Mouse (Mus musculus) layer of hippocampus, adult 2 months (tissue): ENCODE measurements around the gene Psip1. TPM values are rescaled to one million over a fixed set of nuclear protein-coding genes. Genes with fewer than 3 reads are reported as not detected.
"Not testable (repeated sequence)": the region's sequence is repeated elsewhere in the genome, so short reads cannot be mapped to it uniquely, and the experiment has no call there.

Experiments used
- DNase-seq, 2 experiments: peaks; one replicate each; pipeline ENCODE4 v3.0.0; 2022; ENCODE audit warnings: low spot score in 2 of 2
- H3K27ac ChIP-seq: fragments of 200-600 bp; 2 replicates; pipeline ENCODE4 v1.8.1; 2022
- H3K4me3 ChIP-seq: fragments of 200-600 bp; 2 replicates; pipeline ENCODE4 v1.8.1; 2022; ENCODE audit warnings: mild to moderate bottlenecking
- CTCF ChIP-seq: fragments of 200-600 bp; conservative IDR thresholded peaks from 2 replicates; pipeline ENCODE4 v1.8.1; 2022; ENCODE audit warnings: antibody characterized with exemption, mild to moderate bottlenecking, moderate library complexity
- long read RNA-seq, 2 experiments: library from polyadenylated mRNA; stranded (forward); transcript quantifications; one replicate each; pipeline ENCODE4 v2.0.0; 2021; ENCODE audit warnings: borderline mapping rate in 2 of 2
- total RNA-seq, 2 experiments: library from RNA; stranded (reverse); gene quantifications; 2 replicates each; pipeline ENCODE4 v1.2.3; 2021

Gene Psip1
- total RNA-seq = 100 to 1,000 TPM; 215 to 218 TPM
- long read RNA-seq, experiment 1, transcript Psip1-202 (11 exons, 1,973 nt) = minor isoform, 36 of 193 reads
- long read RNA-seq, experiment 1, transcript Psip1-203 (11 exons, 1,898 nt) = minor isoform, 33 of 193 reads
- long read RNA-seq, experiment 1, transcript Psip1-201 (16 exons, 3,251 nt) = major isoform, 45 of 193 reads
- long read RNA-seq, experiment 1, partial matches to known transcripts = 61 of 193 reads
- long read RNA-seq, experiment 1, other reads (novel, unspliced or antisense) = 18 of 193 reads
- long read RNA-seq, experiment 2, transcript Psip1-203 (11 exons, 1,898 nt) = minor isoform, 51 of 294 reads
- long read RNA-seq, experiment 2, transcript Psip1-201 (16 exons, 3,251 nt) = major isoform, 84 of 294 reads
- long read RNA-seq, experiment 2, transcript Psip1-202 (11 exons, 1,973 nt) = minor isoform, 72 of 294 reads
- long read RNA-seq, experiment 2, partial matches to known transcripts = 70 of 294 reads
- long read RNA-seq, experiment 2, other reads (novel, unspliced or antisense) = 17 of 294 reads

DNA sequence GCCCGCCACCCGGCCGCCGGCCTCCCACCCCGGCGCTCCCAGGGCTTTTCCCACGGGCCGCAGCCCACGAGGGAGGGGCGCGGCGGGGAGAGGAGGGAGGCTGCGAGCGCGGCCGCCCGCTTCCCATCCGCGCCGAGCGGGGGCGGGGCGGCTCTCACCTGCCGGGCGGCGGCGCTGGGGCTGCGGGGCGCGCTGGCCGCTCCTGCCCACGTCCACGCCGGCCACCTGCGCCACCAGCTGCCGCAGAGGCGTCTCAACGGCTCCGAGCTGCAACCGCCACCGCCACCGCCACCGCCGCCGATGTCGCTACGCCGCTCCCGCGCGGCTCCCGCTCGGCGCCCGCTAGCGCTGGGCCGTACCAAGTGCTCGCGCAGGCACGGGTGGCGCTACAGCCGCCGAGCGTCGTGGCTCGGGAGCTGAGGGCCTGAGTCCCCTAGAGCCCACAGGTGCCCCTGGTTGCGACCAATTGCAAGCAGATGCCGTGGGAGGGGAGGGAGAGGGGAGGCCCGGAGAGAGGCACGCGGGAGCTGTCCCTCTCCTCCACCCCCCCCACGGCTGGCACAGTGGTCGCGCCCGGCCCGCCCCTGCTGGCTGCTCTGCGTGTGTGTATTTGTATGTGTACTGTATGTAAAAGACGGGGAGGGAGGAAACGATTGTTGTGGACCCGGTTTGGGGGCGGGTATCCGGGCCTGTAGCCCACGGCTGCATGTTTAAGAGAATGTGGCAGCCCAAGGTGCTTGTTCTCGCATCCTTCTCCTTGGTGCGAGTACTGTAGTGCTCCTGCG is at the start of gene Psip1:
TSS of gene Psip1 (minus strand) at position 343 of the 785 bp plus-strand sequence.
- TF ChIP-seq CTCF = peak; percentile 73
- H3K4me3 ChIP-seq = peak within 1 kb of the TSS; percentile 86
- peak within 1 kb of the TSS; percentile 100 for H3K27ac ChIP-seq

DNA sequence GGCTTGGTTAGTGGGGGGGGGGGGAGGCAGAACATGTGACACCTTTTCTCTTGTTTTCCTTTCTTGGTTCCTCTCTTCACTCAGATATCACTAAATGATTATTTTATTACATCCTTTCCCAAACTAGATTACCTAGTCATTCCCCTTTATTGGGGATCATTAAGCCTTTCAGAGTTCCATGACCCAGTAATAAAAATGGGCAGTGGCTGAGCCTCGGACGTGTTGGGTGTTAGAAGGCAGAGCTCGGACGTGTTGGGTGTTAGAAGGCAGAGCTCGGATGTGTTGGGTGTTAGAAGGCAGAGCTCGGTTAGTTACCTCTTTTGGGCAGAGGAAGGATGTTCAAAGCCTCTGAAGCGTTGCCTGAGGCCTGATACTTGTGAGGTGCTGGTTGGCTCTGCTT is 47.8 kb upstream of the Psip1 start:
- Histone ChIP-seq H3K27ac (no peak overlapping the region), H3K4me3 (no peak overlapping the region)
- no peak for TF ChIP-seq CTCF
- DNase-seq = no peak

More for the DNA sequence above, at the start of gene Psip1:
- DNase-seq = peak; percentile 79 to 93

DNA sequence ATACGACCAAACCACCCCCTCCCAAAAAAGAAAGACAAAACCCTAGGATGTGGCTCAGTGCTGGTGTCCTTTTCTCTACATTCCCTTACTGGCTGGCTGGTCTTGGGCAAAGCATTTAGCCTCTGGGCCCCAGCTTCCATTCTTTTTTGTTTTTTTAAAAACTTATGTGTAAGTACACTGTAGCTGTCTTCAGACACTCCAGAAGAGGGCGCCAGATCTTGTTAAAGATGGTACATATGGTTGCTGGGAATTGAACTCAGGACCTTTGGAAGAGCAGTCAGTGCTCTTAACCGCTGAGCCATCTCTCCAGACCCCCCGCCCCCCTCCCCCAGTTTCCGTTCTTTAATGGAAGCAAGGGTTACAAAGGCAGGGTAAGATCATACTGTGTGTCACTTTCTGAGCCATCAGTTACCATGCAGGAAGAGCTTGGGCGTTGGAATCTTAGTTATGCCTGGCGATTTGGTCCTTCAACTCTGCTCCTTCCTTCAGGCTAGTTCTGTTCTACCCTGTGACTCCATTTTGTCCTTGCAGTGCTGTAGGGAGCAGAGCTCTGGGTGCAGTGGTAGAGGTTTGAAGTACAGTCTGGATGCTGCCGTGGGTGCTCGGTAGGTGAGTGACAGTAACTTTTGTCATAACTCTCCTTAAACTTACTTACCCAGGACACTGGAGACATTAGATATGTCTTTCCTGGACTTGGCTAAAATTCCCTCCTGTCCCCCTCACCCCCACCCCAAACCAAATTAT is 47.1 kb upstream of the Psip1 start:
- no peak for DNase-seq
- H3K27ac ChIP-seq = no peak overlapping the region
- peak; percentile 53 for TF ChIP-seq CTCF
- no peak overlapping the region for H3K4me3 ChIP-seq

DNA sequence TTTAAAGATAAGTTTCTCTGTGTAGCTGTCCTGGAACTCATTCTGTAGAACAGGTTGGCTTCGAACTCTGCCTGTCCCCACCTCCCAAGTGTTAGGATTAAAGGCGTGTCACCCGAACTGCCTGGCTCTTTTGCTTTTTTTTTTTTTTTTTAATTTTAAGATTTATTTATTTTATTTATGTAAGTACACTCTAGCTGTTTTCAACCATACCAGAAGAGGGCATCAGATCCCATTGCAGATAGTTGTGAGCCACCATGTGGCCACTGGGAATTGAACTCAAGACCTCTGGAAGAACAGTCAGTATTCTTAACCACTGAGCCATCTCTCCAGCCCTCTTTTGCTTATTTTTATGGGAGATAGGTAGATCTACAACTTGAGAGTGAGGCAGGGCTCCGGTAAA is 43.8 kb upstream of the Psip1 start:
- DNase-seq, H3K4me3 ChIP-seq, H3K27ac ChIP-seq: not testable (repeated sequence)
- peak; percentile 44 for TF ChIP-seq CTCF

DNA sequence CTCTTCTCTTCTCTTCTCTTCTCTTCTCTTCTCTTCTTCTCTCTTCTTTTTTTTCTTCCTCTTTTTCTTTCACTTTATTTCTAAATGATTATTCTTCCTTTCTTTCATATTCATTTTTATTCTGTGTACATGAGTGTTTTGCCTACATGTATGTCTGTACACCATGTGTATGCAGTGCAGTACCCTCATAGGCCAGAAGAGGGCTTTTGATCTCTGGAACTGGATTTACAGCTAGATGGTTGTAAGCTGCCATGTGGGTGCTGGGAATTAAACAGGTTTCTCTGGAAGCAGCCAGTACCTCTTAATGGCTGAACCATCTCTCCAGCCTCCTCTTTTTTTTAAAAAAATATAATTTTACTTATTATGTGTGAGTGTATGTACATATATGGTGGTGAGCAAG is 41.7 kb upstream of the Psip1 start:
- Histone ChIP-seq H3K27ac (no peak overlapping the region), H3K4me3 (no peak overlapping the region)
- DNase-seq = no peak
- peak; percentile 71 for TF ChIP-seq CTCF

DNA sequence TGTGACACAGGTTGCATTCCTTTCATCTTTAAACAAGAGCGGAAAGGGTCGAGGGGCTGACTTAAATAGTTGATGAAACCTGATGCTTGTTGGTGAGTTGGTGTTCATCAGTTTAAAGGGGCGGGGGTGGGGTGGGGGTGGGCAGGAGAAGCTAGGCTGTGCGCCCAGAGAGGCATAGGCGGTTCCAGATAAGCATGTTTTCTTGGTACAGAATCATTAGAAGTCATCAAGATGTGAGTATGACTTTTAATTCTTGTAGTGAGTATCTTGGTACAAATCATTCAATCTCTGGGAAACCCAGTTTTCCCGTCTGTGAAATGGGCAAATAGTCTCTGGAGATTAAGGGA is 40.7 kb upstream of the Psip1 start:
- no peak overlapping the region for H3K27ac ChIP-seq
- no peak for DNase-seq
- no peak for TF ChIP-seq CTCF
- H3K4me3 ChIP-seq = no peak overlapping the region

DNA sequence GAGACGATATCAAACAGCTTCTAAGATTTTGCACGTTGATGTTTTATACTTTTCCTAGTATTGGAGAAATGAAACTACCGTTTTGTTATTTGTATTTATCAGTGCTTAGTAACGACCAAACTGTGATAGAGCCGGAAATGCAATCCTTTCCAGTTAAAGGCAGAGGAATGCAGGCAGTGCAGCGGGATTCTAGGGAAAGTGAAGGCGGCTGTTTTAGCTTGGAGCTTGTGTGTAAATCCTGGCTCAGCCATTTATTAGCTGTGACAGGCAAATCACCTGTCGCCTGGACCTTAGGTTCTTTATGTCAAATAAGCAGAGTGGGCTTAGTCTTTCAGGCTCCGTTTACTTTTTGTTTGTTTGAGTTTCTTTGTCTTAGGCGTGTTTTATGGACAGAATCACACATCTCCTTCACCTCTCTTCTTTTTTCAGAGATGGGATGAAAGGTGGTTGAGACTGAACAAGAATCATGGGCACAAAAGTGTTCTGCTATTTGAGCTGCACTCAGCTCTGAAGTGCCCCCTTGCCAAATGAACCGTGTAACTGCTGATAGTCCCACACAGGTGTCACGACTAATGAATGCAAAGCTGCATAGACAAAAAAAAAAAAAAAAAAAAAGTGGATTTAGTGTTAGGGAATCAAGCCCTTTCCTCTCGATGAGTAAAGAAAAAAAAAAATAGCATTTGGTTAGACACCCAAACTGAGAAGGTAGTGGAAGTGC is 40.2 kb upstream of the Psip1 start:
- peak overlapping the region; percentile 62 for H3K4me3 ChIP-seq
- no peak for DNase-seq
- no peak for TF ChIP-seq CTCF
- no peak overlapping the region for H3K27ac ChIP-seq

DNA sequence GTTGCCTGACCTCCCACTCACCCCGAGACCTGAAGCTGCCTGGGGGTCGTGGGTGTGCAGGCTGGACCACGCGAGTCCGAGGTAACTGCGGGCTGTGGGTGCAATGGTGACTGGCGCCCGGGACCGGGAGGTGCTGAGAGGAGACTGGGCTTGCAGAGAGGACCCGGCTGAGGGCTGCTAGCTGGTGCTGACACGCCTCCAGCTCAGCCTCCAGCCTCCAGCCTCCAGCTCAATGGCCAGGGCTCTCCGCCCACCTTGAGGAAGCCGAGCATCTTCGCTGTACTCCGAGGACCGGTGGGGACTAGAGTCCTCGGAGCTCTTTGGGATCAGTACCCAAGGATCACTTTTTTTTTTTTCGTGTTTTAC is 39.4 kb upstream of the Psip1 start:
- no peak for TF ChIP-seq CTCF

DNA sequence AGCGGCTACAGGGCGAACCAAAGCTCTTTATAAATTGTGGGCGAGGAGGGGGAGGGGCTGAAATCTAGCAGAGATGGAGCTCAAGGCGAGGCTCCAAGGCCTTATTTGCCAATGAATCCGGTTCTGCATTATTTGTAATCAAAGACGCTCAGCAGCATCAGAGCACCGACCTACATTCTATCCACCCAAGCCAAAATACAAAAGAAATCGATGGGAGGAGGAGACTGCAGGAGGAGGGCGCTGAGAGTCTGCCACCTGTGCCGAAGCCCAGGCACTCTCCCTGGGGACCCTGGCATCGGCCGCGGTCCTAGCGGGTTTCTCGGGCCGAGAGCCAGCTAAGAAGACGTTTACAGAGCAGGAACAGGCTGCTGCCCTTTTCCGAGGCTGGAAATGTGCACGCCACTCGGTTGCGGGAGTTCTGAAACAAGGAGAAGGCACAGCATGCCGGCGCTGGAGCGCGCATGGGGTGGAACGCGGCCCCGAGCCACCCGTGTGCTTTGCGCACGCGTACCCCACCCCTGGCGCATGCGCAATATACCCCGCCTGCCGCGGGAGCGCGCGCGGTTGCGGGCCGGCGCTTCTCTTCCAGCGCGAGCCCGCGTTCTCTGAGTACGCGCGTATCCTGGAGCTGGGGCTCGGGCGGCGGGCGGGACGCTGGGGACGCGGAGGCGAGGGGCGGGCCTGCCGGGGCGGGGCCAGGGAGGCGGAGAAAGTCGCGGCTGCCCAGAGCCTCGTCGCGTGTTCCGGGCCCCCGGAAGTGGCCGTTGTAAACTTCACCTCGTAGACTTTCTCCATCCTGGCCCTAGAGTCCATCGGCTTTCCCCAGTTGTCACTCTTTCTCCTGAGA is 38.8 kb upstream of the Psip1 start, which contains the start of gene Ccdc171:
TSS of gene Ccdc171 (plus strand) at position 703 of the 847 bp plus-strand sequence.
- H3K27ac ChIP-seq = peak within 1 kb of the TSS; percentile 98
- no peak for TF ChIP-seq CTCF
- H3K4me3 ChIP-seq = peak within 1 kb of the TSS; percentile 62
- peak; percentile 93 to 95 for DNase-seq

More for the DNA sequence above, 39.4 kb upstream of the Psip1 start:
- peak overlapping the region; percentile 78 for H3K27ac ChIP-seq
- no peak for DNase-seq
- peak overlapping the region; percentile 62 for H3K4me3 ChIP-seq

DNA sequence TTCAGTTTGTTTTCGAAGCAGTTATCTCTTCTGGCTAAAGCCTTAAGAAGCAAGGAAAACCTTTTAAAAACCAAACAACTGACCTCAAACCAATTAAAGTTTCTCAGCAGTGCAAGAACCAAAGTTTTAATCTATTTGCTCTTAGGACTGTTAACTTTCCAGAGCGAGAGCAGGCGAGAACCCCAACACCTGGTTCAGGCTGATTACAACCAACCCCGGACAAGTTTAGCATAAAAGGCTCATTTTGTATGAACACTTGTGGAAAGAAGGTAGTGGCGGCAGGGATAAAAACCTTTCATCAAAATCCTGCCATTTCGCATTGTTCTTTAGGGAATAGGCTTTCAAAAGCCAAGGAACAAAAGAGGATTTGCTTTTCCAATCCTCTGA is 38.2 kb upstream of the Psip1 start:
- no peak for TF ChIP-seq CTCF
- DNase-seq = no peak
- Histone ChIP-seq H3K27ac (peak overlapping the region; percentile 98), H3K4me3 (peak overlapping the region; percentile 62)

DNA sequence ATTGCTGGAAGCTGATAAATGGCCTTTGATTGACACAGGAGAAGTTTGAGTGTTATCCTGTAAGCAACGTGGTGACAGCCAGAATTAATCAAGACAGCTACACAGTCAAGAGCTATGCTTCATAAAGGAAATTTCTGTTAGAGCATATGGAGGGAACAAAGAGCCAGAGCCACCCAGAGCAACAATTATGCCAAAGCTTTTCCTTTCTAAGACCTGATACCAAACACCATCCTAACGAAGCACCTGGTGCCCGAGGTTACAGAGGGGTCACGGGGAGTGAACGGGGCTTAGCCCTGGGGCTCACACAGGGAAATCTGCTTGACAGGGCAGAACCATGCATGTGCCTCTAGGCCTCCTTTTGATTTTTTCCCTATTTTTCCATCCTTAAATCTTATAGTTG is 35.8 kb upstream of the Psip1 start:
- DNase-seq = no peak
- no peak overlapping the region for H3K27ac ChIP-seq
- TF ChIP-seq CTCF = no peak
- H3K4me3 ChIP-seq = no peak overlapping the region
